Mouse (Mus musculus): ENCODE data around the gene Eif4a1.
"Not testable (repeated sequence)": the region's sequence is repeated elsewhere in the genome, so short reads cannot be mapped to it uniquely, and the experiment has no call there.

The Eif4a1 gene

GRCm38 (mm10) chr11:69633128-69633866, 38.9 kb downstream of the Eif4a1 start:
- DNase-seq (ENCODE audit: low spot score in 2 of 2), result peak; percentile 73 to 87

GRCm38 (mm10) chr11:69632284-69633089, 39.7 kb downstream of the Eif4a1 start, which contains the start of gene Fxr2:
Gene Fxr2, plus strand, starts transcription at chr11:69632990.
- peak; percentile 100 for DNase-seq (ENCODE audit: low spot score in 2 of 2)

GRCm38 (mm10) chr11:69629802-69630201, 42.4 kb downstream of the Eif4a1 start:
- no peak for DNase-seq (ENCODE audit: low spot score in 2 of 2)

DNA sequence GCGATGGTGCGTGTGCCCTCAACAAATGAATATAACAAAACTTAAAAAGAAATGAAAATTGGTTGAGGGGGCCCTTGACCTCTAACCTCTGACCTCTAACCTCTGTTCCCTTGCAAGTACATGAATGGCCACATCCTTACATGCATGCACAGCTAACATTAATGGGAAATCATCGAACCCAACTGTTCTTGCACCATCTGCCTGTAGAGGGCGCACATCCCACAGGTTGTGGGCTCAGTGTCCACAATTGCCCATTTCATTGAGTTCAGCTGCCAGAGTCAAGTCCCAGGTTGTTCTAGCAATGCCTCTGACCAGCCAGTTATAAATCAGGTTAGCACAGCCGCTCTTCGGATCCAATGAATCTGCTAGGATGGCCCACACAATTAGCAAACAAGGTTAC, 43.9 kb downstream of the Eif4a1 start:
- DNase-seq (ENCODE audit: low spot score in 2 of 2), result peak; percentile 79 to 92

GRCm38 (mm10) chr11:69624339-69624738, 47.9 kb downstream of the Eif4a1 start:
- DNase-seq (ENCODE audit: low spot score in 2 of 2), result not testable (repeated sequence)

- DNase-seq (ENCODE audit: low spot score in 2 of 2), result no peak
These were observed 49.2 kb downstream of the Eif4a1 start for GRCm38 (mm10) chr11:69623006-69623405.

GRCm38 (mm10) chr11:69622406-69622805, 49.8 kb downstream of the Eif4a1 start:
- no peak for DNase-seq (ENCODE audit: low spot score in 2 of 2)

DNA sequence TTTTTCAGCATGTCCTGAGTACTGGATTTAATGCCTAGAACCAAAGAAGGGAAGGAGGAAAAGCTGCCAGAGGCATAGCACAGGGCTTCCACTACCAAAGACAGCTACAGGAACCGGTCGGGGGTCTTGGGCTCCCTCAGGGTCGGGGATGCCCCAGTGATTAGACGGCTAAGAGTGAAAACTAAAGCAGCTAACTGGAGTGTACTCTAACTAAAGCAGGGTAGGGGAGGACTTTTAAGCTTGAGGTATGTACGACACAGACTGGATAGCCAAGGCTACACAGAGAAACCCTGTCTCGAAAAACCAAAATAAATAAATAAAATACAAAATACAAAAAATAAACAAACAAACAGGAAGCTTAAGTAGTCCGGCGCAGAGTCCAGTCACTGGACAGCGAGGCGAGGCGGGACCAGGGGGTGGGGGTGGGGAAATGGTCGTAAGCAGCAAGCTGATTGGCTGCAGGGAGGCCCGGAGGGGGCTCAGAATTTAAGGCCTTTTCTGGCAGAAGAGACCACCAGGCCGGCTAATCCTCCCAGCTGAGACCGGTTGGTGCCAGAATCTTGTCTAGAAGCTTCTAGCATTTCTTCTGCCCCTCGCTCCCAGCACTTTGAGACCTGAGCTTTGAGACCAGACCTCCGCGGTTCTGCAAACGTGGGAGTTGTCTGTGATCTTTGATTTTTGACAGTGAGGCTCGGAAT, 50.5 kb downstream of the Eif4a1 start, which contains the start of gene Sat2:
Sat2 (plus strand) TSS at position 454 of the 698 bp plus-strand sequence.
- no peak for DNase-seq (ENCODE audit: low spot score in 2 of 2)

- no peak for DNase-seq (ENCODE audit: low spot score in 2 of 2)
These were observed 51.7 kb downstream of the Eif4a1 start for GRCm38 (mm10) chr11:69620394-69621081.

DNA sequence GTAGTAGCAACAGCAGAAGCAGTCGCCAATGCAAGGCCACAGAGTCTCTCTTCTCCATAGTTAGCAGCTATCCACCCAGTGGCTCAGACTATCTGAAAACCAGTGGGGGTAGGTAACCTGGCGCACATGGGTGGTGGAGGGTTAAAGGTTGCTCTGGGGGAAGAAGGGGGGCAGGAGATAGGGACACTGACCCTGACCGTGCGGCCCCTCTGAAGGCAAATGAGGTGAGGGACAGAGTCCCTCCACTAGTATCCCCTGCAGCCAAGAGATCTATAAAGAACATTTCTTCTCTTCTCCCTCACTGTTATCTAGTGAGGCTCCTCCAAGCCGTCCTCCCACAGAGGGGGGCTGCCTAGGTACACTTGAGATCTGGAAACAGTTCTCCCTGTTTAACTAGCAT, 54.4 kb downstream of the Eif4a1 start, which contains the start of gene Shbg:
Shbg (minus strand) TSS at position 101 of the 400 bp plus-strand sequence.
- DNase-seq (ENCODE audit: low spot score in 2 of 2), result no peak
